ENCODE assay signal across 12 mouse cellular contexts in the genomic region with DNA sequence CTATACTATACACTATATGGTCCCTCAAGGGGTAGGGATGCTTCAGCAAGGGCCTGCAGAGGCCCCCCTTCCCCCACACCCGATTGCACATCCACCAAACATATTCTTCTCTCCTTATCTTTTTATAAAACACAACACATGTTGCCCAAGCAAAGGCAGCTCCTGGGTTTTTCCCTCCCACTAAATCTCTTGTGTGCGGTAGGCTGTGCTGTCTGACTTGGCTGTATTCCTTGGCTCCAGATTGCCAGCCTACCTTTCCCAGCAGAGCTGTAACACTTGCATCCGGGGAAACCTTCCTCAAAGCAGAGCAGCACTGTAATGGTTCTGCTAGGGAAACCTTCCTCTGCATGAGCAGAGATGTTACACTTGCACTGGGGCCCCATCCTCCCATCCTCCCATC. TPM values are rescaled to one million over a fixed set of nuclear protein-coding genes. Genes with fewer than 3 reads are reported as not detected.
DNase-seq lines count a peak whose midpoint lies in the region; ATAC-seq lines count a peak whose summit lies in the region.
"Had no signal": no experiment of that assay in that cellular context is flagged by ENCODE, and none has a peak within 500 bp of the region (broad histone marks: within the 10 kb centered on the region; RNA-seq: fewer than 3 reads in every experiment).

No protein-coding gene starts in this region.

- intact Hi-C loops in left cerebral cortex, postnatal 4 days (cut with DNase I), result no loop called here

- no peak for ATAC-seq in megakaryocyte progenitor cell, adult 5-6 weeks (replicated peaks; ENCODE audit: poor library complexity)
- ATAC-seq: lung, postnatal 0 days; Patski had no signal

- peak; percentile 46 for DNase-seq in left cerebral cortex, adult 11 months (ENCODE audit: low spot score)
- no peak for DNase-seq in left cerebral cortex, postnatal 4 days
- peak; percentile 70 to 78 for DNase-seq in layer of hippocampus, adult 18-20 months (ENCODE audit: low spot score in 2 of 2)
- DNase-seq in left cerebral cortex, adult 9 months (ENCODE audit: low spot score in 2 of 2), result peak; percentile 26 to 81
- DNase-seq in thymus, postnatal 4 days, result no peak
- no peak for DNase-seq in neural tube, embryonic 10.5 days (ENCODE audit: extremely low spot score, low spot score)
- DNase-seq: adrenal gland, adult 8-10 months; kidney, adult 11 months; thymus, postnatal 14 days had no signal

RNA-seq across cellular contexts. Expression of gene Gcfc2, which starts 11.3 kb away (rescaled TPM):
- 10 to 100 TPM; 17.4 to 19.4 TPM for total RNA-seq in left cerebral cortex, postnatal 4 days (2021)
- 1 to 10 TPM; 9.4 to 9.5 TPM for total RNA-seq in layer of hippocampus, adult 18-20 months (2021)
- 12.9 and 23.4 TPM in 2 replicates for total RNA-seq in megakaryocyte progenitor cell, adult 5-6 weeks (2015)
- 16.7 and 33.4 TPM in 2 replicates for total RNA-seq in megakaryocyte progenitor cell, adult 5-6 weeks (2017)

RNA-seq across cellular contexts. Expression of gene Mrpl19, which starts 53.6 kb away (rescaled TPM):
- 10 to 100 TPM; 38.0 to 38.6 TPM for total RNA-seq in left cerebral cortex, postnatal 4 days (2021)
- 10 to 100 TPM; 33.9 to 38.3 TPM for total RNA-seq in layer of hippocampus, adult 18-20 months (2021)
- 27.5 and 33.6 TPM in 2 replicates for total RNA-seq in megakaryocyte progenitor cell, adult 5-6 weeks (2015)
- total RNA-seq in megakaryocyte progenitor cell, adult 5-6 weeks (2017), result 39.2 and 44.7 TPM in 2 replicates

Comparison
In these comparisons a context has a peak if more than half of its experiments do, and no peak if none do; other contexts are left out.
1. DNase-seq: peak in left cerebral cortex, adult 11 months (single experiment), layer of hippocampus, adult 18-20 months (2 of 2) and left cerebral cortex, adult 9 months (2 of 2); none in left cerebral cortex, postnatal 4 days (single experiment), thymus, postnatal 4 days (single experiment) and neural tube, embryonic 10.5 days (single experiment).